20 mouse cellular contexts compared by ENCODE assay signal in the genomic region with DNA sequence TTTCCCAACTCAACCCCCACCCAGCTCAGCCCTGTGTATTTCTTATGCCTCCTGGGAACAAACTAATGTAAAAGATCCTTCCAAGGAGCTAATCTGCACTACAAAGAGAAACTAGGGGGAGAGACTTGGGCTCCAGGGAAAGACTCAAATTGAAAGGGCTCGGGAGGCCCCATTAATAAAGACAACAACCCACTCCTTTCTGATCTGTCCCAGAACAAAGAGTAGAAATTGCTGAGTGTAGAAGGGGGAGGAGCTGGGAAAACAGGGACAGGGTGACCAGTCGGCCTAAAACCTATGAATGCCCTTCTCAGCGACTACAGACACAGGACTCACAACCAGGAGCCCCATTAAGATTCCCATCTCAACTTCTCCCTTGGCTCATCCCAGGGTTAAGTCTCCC.
"Had no signal": no experiment of that assay in that cellular context is flagged by ENCODE, and none has a peak within 500 bp of the region (broad histone marks: within the 10 kb centered on the region; RNA-seq: fewer than 3 reads in every experiment).

No protein-coding gene starts in this region.

- ATAC-seq: liver, postnatal 0 days; lung, postnatal 0 days; midbrain, embryonic 15.5 days had no signal

- H3K9me3 ChIP-seq: limb, embryonic 12.5 days; limb, embryonic 15.5 days; midbrain, embryonic 12.5 days; midbrain, embryonic 15.5 days; neural tube, embryonic 13.5 days; stomach, embryonic 15.5 days had no signal

- H3K9ac ChIP-seq: limb, embryonic 12.5 days; limb, embryonic 15.5 days; liver, embryonic 14.5 days; liver, postnatal 0 days; lung, embryonic 14.5 days; midbrain, embryonic 12.5 days; midbrain, embryonic 15.5 days; neural tube, embryonic 13.5 days; stomach, embryonic 15.5 days had no signal

- H3K4me1 ChIP-seq: limb, embryonic 12.5 days; limb, embryonic 15.5 days; midbrain, embryonic 15.5 days; stomach, embryonic 15.5 days had no signal

- H3K27me3 ChIP-seq: limb, embryonic 12.5 days; limb, embryonic 15.5 days; midbrain, embryonic 12.5 days; midbrain, embryonic 15.5 days; neural tube, embryonic 13.5 days; stomach, embryonic 15.5 days had no signal

- H3K4me2 ChIP-seq: limb, embryonic 12.5 days; limb, embryonic 15.5 days; liver, embryonic 11.5 days; lung, embryonic 14.5 days; midbrain, embryonic 12.5 days; midbrain, embryonic 15.5 days; neural tube, embryonic 13.5 days; stomach, embryonic 15.5 days had no signal

- H3K36me3 ChIP-seq: limb, embryonic 12.5 days; limb, embryonic 15.5 days; midbrain, embryonic 12.5 days; midbrain, embryonic 15.5 days; neural tube, embryonic 13.5 days; stomach, embryonic 15.5 days had no signal

- H3K4me3 ChIP-seq: limb, embryonic 12.5 days; limb, embryonic 15.5 days; midbrain, embryonic 12.5 days; midbrain, embryonic 15.5 days; myocyte; neural tube, embryonic 13.5 days; stomach, embryonic 15.5 days had no signal

- DNase-seq: kidney, postnatal 10 days; kidney, postnatal 36 days; left cerebral cortex, postnatal 4 days; liver, postnatal 0 days; lung, embryonic 14.5 days; retina, postnatal 1 day; right cerebral cortex, postnatal 25 days; spleen, adult 18-20 months; thymus, postnatal 25 days had no signal

- H3K27ac ChIP-seq: limb, embryonic 12.5 days; limb, embryonic 15.5 days; liver, embryonic 14.5 days; macrophage; midbrain, embryonic 12.5 days; neural tube, embryonic 13.5 days; stomach, embryonic 15.5 days had no signal
